Mouse (Mus musculus) embryonic fibroblast, embryonic 13.5 days (primary cell): Measurements from ENCODE around the gene Sat2. TPM values are rescaled to one million over a fixed set of nuclear protein-coding genes. Genes with fewer than 3 reads are reported as not detected.

Experiments used
- H3K27ac ChIP-seq: 2 replicates; pipeline ENCODE4 v1.5.1; 2012; ENCODE audit warnings: low read length, control low read depth, inconsistent platforms; ENCODE audit not compliant: insufficient read depth
- H3K4me1 ChIP-seq: 2 replicates; pipeline ENCODE4 v1.6.1; 2011; ENCODE audit warnings: low read length; ENCODE audit not compliant: control insufficient read depth, insufficient read depth
- H3K4me3 ChIP-seq: 2 replicates; pipeline ENCODE4 v1.5.1; 2011; ENCODE audit warnings: mild to moderate bottlenecking, control low read depth, low read length; ENCODE audit not compliant: insufficient read depth
- CTCF ChIP-seq: IDR thresholded peaks from 2 replicates; pipeline ENCODE4 v1.5.1; 2011; ENCODE audit warnings: mild to moderate bottlenecking, control low read depth, low read length, moderate library complexity, borderline replicate concordance; ENCODE audit not compliant: insufficient read depth
- POLR2A ChIP-seq: IDR thresholded peaks from 2 replicates; pipeline ENCODE4 v1.6.1; 2011; ENCODE audit warnings: low read depth, mild to moderate bottlenecking, control low read depth, low read length, moderate library complexity
- polyA plus RNA-seq: library from polyadenylated mRNA; stranded (reverse); fragments of >200 nt; gene quantifications from 2 replicates; pipeline ENCODE4 v1.2.4, GENCODE M21; 2011; ENCODE audit warnings: low read depth; ENCODE audit not compliant: missing spikeins, insufficient read length

Sat2 gene
- polyA plus RNA-seq, 1 experiment, result 13.6 TPM

DNA sequence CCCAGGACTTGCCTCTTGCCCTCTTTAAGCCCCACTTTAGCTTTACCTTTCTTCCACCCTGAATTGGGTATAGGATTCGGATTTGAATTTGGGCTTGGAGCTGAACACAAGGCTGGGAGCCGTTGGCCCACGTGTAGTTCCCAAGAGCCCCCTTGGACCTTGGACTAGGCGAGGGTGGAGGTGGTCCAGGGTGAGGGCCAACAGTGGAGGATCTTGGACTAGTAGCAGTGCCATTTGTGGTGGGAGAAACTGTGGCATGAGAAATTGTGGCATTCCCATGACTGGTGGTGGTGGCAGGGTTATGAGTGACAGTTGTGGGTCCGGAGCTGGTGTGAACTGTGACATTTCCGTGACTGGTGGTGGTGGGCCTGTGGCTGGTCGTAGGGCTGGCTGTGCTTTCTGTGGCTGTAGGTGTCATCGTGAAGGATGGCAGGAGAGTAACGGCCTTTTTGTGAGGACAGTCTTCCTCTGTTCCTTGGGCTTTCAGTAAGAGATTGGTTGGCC lies 43.7 kb downstream of the Sat2 start:
- no peak for TF ChIP-seq CTCF
- peak; percentile 24; the same call in 1 of the 2 replicates for TF ChIP-seq POLR2A
- Histone ChIP-seq H3K4me3 (no peak overlapping the region), H3K27ac (no peak overlapping the region), H3K4me1 (0 out of 2 replicates have a peak, but pooled peaks cover 2% of the 10 kb centered on the region)

DNA sequence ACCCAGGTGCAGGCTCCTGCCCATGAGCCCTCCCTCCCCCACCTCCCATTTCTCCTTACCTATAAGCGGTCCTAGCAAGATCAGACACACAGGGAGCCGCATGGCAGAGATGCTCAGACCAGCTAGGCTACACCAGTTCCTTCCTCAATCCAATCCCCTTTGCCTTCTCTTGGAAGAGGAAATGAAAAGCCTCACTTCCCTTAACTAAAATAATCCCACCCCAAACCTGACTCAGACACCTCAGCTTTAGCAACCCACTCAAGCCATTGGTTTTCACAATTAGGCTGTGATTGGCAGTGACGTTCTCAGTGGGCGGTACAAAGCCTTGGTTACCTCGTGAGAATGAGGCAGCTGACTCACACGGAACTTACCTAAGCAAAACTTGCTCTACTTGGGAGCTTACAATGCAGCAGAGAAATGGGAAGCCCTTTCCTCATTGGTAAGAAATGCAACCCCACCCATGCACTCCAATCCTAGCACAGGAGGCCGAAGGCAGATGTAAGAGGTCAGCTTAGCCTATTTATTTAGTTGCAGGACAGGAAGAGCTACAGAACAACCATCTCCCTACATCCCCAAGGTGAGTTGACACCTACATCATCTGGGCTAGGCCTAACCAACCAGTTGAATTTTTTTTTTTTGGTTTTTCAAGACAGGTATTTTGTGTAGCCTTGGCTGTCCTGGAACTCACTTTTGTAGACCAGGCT lies 44.3 kb downstream of the Sat2 start, which contains the start of gene Cd68:
Gene Cd68 (minus strand): TSS at position 193 of the 704 bp plus-strand sequence.
- TF ChIP-seq CTCF (no peak), POLR2A (peak; percentile 49)
- Histone ChIP-seq H3K27ac (no peak within 1 kb of the TSS), H3K4me3 (no peak within 1 kb of the TSS), H3K4me1 (0 out of 2 replicates have a peak, but pooled peaks cover 2% of the 10 kb centered on the region)

DNA sequence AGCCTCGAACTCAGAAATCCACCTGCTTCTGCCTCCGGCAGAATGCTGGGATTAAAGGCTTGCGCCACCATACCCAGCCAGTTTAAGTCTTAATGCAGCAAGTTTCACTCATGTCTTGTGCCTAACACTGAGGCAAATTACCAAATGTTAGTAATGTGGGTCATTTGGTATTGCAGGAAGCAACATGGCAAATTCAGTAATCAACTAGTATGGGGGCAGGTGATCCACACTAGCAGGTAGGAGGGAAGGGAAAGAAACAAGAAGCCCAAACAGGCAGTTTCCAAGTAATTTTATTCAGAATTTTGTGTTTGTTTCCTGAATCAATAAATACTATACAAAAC lies 44.8 kb downstream of the Sat2 start:
- no peak overlapping the region for H3K4me3 ChIP-seq
- H3K27ac ChIP-seq, result no peak overlapping the region
- H3K4me1 ChIP-seq, result 0 out of 2 replicates have a peak, but pooled peaks cover 2% of the 10 kb centered on the region
- TF ChIP-seq POLR2A (no peak), CTCF (no peak)

DNA sequence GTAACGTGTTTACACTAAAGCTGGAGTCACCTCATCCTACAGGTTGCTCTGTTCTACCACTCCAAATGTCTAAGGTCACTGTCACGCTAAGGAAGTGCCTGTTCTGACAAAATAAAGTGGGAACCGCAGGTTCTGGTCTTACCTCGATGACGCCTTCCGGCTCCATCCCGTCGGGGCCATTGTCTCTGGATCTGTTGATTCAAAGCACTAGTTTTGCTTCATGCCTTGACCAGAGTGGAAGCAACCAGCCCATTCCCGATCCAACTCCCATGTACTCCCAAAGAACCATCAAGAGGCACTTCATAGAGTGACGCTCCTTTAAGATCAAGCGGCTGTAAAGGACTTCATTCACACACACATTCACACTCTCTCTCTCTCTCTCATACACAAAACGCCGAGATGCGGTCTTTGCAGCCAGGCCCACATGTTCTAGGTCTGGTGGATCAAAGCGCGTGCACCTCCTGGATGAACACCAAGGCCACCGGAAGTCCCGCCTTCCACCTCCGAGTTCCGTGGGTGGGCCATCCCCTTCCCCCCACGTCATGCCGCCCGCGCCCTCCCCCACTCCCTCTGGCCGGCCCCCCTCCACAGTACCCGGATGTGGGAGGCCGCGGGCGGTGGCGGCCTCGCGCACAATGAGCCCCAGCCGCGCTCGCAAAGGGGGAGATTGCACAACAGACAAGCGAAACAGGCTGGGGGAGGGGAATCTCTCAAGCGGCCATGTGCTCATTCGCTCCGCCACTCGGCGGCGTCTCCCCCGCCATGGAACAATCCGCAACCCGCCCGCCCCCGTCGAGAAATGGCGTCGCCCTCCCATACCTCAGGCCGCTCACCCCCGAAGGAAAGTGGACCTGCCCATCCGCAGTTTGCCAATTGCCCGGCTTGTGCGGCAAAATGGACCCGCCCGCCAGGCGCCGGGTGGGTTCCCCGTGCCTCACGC lies 49.2 kb downstream of the Sat2 start:
- TF ChIP-seq CTCF (no peak), POLR2A (peak; percentile 47)
- Histone ChIP-seq H3K27ac (peak overlapping the region; percentile 86), H3K4me3 (peak overlapping the region; percentile 100), H3K4me1 (no peaks in the 10 kb centered on the region)

DNA sequence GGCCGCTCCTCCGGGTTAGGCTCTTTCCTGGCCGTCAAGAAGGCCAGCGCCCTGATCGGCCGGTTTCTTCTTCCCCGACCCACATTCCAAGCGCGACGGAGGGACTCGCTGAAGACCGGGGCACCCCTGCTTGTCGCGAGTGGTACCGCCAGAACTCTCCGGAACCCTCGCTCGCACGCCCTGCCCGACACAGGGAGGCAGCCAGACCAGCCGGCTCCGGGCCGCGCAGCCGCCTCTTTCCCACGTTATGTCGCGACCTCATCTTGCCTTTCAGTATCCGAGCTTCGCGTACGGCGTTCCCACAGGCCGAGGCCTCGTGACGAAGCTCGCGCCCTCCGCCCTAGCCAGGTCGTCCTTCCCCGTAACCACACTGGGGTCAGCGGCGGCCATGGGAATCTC lies 49.9 kb downstream of the Sat2 start:
- peak overlapping the region; percentile 100 for H3K4me3 ChIP-seq
- no peaks in the 10 kb centered on the region for H3K4me1 ChIP-seq
- H3K27ac ChIP-seq, result peak overlapping the region; percentile 86
- no peak for TF ChIP-seq CTCF
- no peak for TF ChIP-seq POLR2A

DNA sequence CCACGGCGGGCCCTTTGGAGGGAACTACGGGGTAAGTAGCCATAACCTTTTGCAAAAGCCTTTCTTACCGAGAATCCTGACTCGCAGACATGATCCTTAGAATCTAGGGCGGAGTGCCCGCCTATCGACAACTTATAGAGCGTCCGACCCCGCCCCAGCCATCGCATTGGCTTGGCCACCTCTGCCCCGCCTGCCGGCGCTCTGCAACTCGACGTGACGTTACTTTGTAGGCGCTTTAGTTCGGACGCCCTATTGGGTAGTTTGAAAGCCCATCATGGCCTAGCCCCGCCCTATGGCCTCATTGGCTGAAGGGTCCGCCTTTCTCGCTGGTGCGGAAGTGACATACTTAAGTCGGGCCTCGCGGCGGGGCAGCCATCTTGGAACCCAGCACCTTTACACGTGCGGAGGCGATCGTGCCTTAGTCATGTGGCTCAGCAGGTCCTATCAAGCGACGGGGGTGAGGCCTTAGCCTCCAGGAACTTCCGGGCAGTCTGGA lies 50.4 kb downstream of the Sat2 start, which contains the start of gene Eif4a1:
Gene Eif4a1 (minus strand): TSS at position 213 of the 496 bp plus-strand sequence.
- Histone ChIP-seq H3K4me1 (no peaks in the 10 kb centered on the region), H3K4me3 (peak within 1 kb of the TSS; percentile 100), H3K27ac (peak within 1 kb of the TSS; percentile 86)
- TF ChIP-seq CTCF (no peak), POLR2A (peak; percentile 99)

Other genes starting within 250 kb of the Sat2 start
- gene Naa38, start 226.5 kb upstream of the Sat2 start, polyA plus RNA-seq, result 75.6 and 81.1 TPM in 2 replicates
- 51.0 and 51.7 TPM in 2 replicates for gene Cyb5d1, start 226.4 kb upstream of the Sat2 start, polyA plus RNA-seq
- 9.1 and 10.3 TPM in 2 replicates for gene Tmem88, start 223.8 kb upstream of the Sat2 start, polyA plus RNA-seq
- 31.8 and 33.4 TPM in 2 replicates for gene Kdm6b, start 208.3 kb upstream of the Sat2 start, polyA plus RNA-seq
- gene Dnah2, start 72.9 kb upstream of the Sat2 start, polyA plus RNA-seq, result 0.21 TPM in 1 of 2 replicates, not detected in the other
- 0.45 and 2.6 TPM in 2 replicates for gene Efnb3, start 61.8 kb upstream of the Sat2 start, polyA plus RNA-seq
- gene Wrap53, start 41.8 kb upstream of the Sat2 start, polyA plus RNA-seq, result 7.9 and 10.2 TPM in 2 replicates
- gene Trp53, start 41.7 kb upstream of the Sat2 start, polyA plus RNA-seq, result 159 and 160 TPM in 2 replicates
- 0.58 and 2.7 TPM in 2 replicates for gene Atp1b2, start 16.1 kb upstream of the Sat2 start, polyA plus RNA-seq
- not detected in 2 replicates for gene Shbg, start 4.1 kb upstream of the Sat2 start, polyA plus RNA-seq
- 63.5 and 71.7 TPM in 2 replicates for gene Fxr2, start 11.0 kb downstream of the Sat2 start, polyA plus RNA-seq
- not detected in 2 replicates for gene Sox15, start 33.3 kb downstream of the Sat2 start, polyA plus RNA-seq
- gene Mpdu1, start 40.6 kb downstream of the Sat2 start, polyA plus RNA-seq, result 45.2 and 47.8 TPM in 2 replicates
- gene Cd68, start 44.1 kb downstream of the Sat2 start, polyA plus RNA-seq, result 4.9 and 8.6 TPM in 2 replicates
- gene Eif4a1, start 50.4 kb downstream of the Sat2 start, polyA plus RNA-seq, result 717 and 781 TPM in 2 replicates
- gene Senp3, start 60.1 kb downstream of the Sat2 start, polyA plus RNA-seq, result 117 and 187 TPM in 2 replicates
- 0.85 and 1.5 TPM in 2 replicates for gene Tnfsf13, start 63.8 kb downstream of the Sat2 start, polyA plus RNA-seq
- gene Tnfsf12, start 73.8 kb downstream of the Sat2 start, polyA plus RNA-seq, result 20.0 and 25.5 TPM in 2 replicates
- gene Tnfsfm13, start 74.1 kb downstream of the Sat2 start, polyA plus RNA-seq, result 3.0 and 4.4 TPM in 2 replicates
- 82.6 and 90.9 TPM in 2 replicates for gene Polr2a, start 136.6 kb downstream of the Sat2 start, polyA plus RNA-seq
- not detected in 2 replicates for gene Slc35g3, start 139.9 kb downstream of the Sat2 start, polyA plus RNA-seq
- gene Zbtb4, start 143.9 kb downstream of the Sat2 start, polyA plus RNA-seq, result 22.6 and 28.5 TPM in 2 replicates
- 4.6 and 7.2 TPM in 2 replicates for gene Chrnb1, start 173.9 kb downstream of the Sat2 start, polyA plus RNA-seq
- 1.1 and 2.5 TPM in 2 replicates for gene Fgf11, start 179.8 kb downstream of the Sat2 start, polyA plus RNA-seq
- gene Tmem102, start 183.6 kb downstream of the Sat2 start, polyA plus RNA-seq, result not detected in 2 replicates
- not detected in 2 replicates for gene Gm39566, start 193.3 kb downstream of the Sat2 start, polyA plus RNA-seq
- not detected in 2 replicates for gene Spem2, start 196.4 kb downstream of the Sat2 start, polyA plus RNA-seq
- not detected in 2 replicates for gene Spem1, start 200.2 kb downstream of the Sat2 start, polyA plus RNA-seq
- gene Nlgn2, start 215.8 kb downstream of the Sat2 start, polyA plus RNA-seq, result 33.8 and 42.0 TPM in 2 replicates
- 72.1 and 94.8 TPM in 2 replicates for gene Tmem256, start 216.5 kb downstream of the Sat2 start, polyA plus RNA-seq
- gene Plscr3, start 224.4 kb downstream of the Sat2 start, polyA plus RNA-seq, result 120 and 128 TPM in 2 replicates
- not detected in 2 replicates for gene Tnk1, start 236.7 kb downstream of the Sat2 start, polyA plus RNA-seq